Comparison of ENCODE assay signal across 16 mouse cellular contexts in genomic region chr10:17292331-17292730, GRCm38 (mm10).
"Had no signal": no experiment of that assay in that cellular context is flagged by ENCODE, and none has a peak within 500 bp of the region (broad histone marks: within the 10 kb centered on the region; RNA-seq: fewer than 3 reads in every experiment).

No protein-coding gene starts in this region.

- H3K36me3 ChIP-seq: limb, embryonic 13.5 days; midbrain, embryonic 10.5 days; neural tube, embryonic 15.5 days had no signal

- H3K9ac ChIP-seq: limb, embryonic 13.5 days; liver, embryonic 14.5 days; neural tube, embryonic 15.5 days had no signal

- DNase-seq: left cerebral cortex, postnatal 4 days; lung, adult 18-20 months; lung, postnatal 4 days; midbrain, embryonic 14.5 days; right cerebral cortex, adult 18-20 months; spleen, adult 18-20 months; thymus, adult 18-20 months; thymus, postnatal 25 days had no signal

- H3K27me3 ChIP-seq: limb, embryonic 13.5 days; neural tube, embryonic 15.5 days had no signal

- H3K4me2 ChIP-seq: limb, embryonic 13.5 days; neural tube, embryonic 15.5 days had no signal

- ATAC-seq: lung, postnatal 0 days had no signal

- H3K4me3 ChIP-seq: layer of hippocampus, adult 2 months; limb, embryonic 13.5 days; midbrain, embryonic 10.5 days; myocyte; neural tube, embryonic 15.5 days had no signal

- H3K9me3 ChIP-seq: limb, embryonic 13.5 days; midbrain, embryonic 10.5 days; neural tube, embryonic 15.5 days had no signal

- H3K27ac ChIP-seq: kidney, postnatal 0 days; layer of hippocampus, adult 2 months; limb, embryonic 13.5 days; liver, embryonic 14.5 days; midbrain, embryonic 10.5 days; neural tube, embryonic 15.5 days had no signal

- H3K4me1 ChIP-seq: neural tube, embryonic 15.5 days had no signal
